Mouse (Mus musculus): ENCODE measurements at regions not wholly inside any gene's neighbourhood (a gene's known extent, or its start where the extent isn't known, plus 50 kb on each side); places are given as distances from the start of the nearest gene placed in this dataset.

DNA sequence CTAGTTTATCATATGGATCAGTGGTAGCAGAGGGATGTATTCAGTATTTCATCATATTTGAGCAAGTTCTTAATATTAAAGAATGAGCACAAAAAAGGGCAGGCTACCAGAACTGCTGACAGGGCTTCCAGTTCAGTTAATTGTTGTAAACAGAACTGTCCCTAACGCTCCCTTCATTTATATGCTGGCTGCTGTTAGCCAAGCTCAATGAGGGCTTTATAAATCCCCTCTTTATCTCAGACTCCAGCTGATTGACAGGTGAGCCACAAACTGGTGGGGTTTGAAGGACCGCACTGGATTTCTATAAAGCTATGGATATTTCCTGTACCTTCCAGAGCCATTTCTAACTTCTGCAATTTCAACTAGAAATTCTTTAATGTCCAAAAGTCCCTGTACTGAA, 76.7 kb downstream of the Gm20594 start:
- no peaks in the 10 kb centered on the region for H3K36me3 ChIP-seq
- ATAC-seq, result peak; percentile 43; the same call in 1 of the 2 replicates
- H3K27ac ChIP-seq, result peak overlapping the region; percentile 9; the same call in 1 of the 2 replicates
- no peaks in the 10 kb centered on the region for H3K27me3 ChIP-seq
- no peaks in the 10 kb centered on the region for H3K9me3 ChIP-seq
- WGBS, result 25% methylated on average over 2 of the region's 2 CpGs
- H3K4me1 ChIP-seq (replicated peaks), result peaks cover 6% of the 10 kb centered on the region; the same call in 1 of the 2 replicates
- H3K9ac ChIP-seq (replicated peaks), result no peak overlapping the region
- no peak overlapping the region for H3K4me2 ChIP-seq (replicated peaks)
- H3K4me3 ChIP-seq (replicated peaks), result no peak overlapping the region
